Mouse (Mus musculus) layer of hippocampus, postnatal 25 days (tissue): ENCODE measurements around the gene Sepsecs. TPM values are rescaled to one million over a fixed set of nuclear protein-coding genes. Genes with fewer than 3 reads are reported as not detected.

ENCODE experiments used
- DNase-seq, 2 experiments: peaks; one replicate each; pipeline ENCODE4 v3.0.0; 2022; ENCODE audit warnings: mixed read lengths in 2 of 2, low spot score in 1 of 2; ENCODE audit errors: extremely low spot score in 1 of 2
- total RNA-seq, 2 experiments: library from RNA; stranded (reverse); gene quantifications; 2 replicates each; pipeline ENCODE4 v1.2.3; 2021

The Sepsecs gene
- total RNA-seq, 2 experiments from 2014 or later = 8.3 to 10.4 TPM

DNA sequence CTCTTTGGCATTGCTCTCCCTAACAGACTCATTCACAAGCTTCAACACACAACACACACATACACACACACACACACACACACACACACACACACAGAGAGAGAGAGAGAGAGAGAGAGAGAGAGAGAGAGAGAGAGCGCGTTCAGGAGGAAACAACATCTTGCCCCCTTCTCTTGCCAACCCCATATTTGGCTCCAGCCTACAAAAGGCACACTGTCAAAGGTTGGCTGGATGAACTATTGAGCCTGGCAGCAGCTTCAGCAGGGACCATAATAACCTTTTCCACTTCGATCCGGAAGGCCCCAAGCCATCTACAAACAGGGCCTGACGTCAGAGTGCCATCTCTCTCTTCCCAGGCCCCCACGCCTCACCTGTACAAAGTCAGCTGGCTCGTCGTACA is 56.7 kb downstream of the Sepsecs start:
- DNase-seq = no peak

DNA sequence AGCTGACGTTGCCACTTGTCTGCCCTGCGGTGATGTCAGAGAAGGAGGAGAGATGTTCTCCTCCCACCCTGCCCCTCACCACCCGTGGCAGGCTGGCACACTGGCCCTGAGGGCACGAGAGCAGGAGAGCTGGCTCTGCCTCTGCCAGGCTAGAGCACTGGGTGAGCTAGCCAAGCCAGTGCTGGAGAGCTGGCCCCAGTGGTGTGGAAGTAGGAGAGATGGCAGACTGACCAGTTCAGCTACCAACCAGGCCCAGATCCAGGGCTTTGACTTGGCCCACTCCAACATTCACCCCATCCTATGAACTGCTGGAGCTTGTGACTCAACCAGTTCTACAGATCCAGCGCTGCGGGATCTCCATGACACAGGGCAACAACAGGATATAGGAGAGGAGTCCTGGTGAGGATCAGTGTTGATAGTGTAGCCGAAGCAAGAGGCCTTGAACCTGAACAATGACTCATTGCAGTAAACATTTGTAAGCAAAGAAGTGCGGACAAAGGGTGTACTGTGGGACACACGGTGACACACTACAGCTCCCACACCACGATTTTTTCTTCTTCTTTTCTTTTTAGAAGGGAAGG is 58.1 kb downstream of the Sepsecs start:
- DNase-seq = no peak

DNA sequence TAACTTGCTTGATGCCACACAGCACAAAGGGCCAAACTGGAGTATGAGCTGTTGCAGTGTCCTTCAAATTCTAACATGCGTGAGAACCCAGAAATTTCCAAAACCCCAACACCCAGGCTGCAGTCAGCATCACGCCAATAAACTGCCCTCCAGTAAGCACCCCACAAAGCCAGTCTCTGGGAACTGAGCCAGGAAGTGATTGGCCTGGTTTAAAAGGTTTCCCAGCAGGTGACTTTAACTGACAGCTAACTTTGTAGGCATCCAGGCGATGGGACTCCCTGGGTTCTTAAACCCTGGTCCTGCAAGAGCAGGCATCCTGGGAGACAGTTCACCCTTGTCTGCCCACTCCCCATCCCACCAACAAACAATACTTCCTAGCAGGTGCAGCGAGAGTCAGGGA is 59.2 kb downstream of the Sepsecs start:
- DNase-seq = no peak

DNA sequence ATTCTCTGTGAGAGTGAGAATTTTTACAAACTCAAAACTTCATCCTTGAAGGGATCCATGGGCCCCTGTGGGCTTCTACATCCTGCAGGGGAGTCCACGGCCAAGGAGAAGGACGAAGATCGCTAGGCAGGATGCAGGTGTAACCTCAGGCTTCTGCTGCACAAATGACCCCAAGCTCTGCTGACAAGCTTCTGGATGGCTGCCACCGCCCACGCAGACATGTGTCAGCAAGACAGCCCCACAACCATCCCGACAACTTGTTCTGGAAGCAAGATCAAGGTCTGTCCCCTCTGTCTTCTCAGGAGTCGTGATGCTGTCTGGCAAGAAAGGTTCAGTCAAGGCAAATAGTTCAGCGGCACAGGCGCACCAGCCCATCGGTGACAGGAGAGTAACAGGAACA is 59.8 kb downstream of the Sepsecs start:
- DNase-seq = no peak

DNA sequence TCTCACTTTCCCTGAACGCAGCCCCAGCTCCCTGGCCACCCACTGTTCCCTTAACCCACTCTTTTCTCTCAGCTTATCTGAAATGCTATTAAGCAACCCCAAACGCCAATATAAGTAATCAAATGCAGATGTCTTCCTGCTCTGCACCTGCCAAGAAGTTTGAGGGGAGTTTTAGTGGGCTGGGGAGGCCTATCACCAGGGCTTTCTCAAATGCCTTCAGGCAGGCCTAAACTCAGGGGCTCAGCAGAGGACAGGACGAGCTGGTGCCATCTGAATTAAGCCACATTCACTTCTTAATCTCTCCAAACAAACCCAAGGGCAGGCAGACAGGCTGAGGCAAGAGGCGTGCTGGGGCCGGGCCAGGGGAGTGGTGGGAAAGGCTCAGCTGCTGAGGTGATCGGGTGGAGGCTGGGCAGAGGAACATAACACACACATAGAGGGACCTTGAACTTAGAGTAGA is 64.9 kb downstream of the Sepsecs start:
- no peak for DNase-seq

DNA sequence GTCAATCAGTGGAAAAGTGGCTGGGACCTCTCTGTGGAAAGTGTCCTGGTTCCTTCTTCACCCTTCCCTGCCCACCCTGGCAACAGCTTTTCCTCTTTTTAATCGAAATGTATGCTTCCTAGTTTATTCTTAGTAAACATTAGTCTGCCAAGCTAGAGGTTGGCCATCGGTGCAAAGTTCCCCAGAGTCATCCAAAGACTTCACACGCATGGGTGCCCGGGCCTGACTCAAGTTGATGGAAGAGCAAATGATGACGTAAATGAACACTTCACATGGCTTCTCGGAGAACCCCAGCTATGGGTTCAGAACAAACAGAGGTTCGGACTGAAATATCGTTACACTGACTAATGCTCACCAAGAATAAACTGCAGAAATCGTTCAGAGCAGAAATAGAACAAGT is 78.9 kb downstream of the Sepsecs start:
- DNase-seq = no peak

Other genes with a start within 250 kb of the Sepsecs start
- gene Ccdc149, start 198.2 kb downstream of the Sepsecs start, total RNA-seq = 10 to 100 TPM; 62.1 to 64.5 TPM
- gene Lgi2, start 103.2 kb downstream of the Sepsecs start, total RNA-seq = 10 to 100 TPM; 23.7 to 24.9 TPM
- 1 to 10 TPM; 1.2 to 2.0 TPM for gene Pi4k2b, start 71.9 kb upstream of the Sepsecs start, total RNA-seq
- 1 to 10 TPM; 9.4 to 9.8 TPM for gene Zcchc4, start 105.7 kb upstream of the Sepsecs start, total RNA-seq
- 10 to 100 TPM; 66.5 to 78.4 TPM for gene Anapc4, start 164.3 kb upstream of the Sepsecs start, total RNA-seq